Mouse (Mus musculus) neutrophil, adult 5-6 weeks (primary cell): ENCODE results near the gene Rfx7. TPM values are rescaled to one million over a fixed set of nuclear protein-coding genes. Genes with fewer than 3 reads are reported as not detected.

Source experiments
- ATAC-seq: fragments of 151-379, 151-347 bp; 2 replicates; pipeline ENCODE4 v1.8.0; 2017; ENCODE audit warnings: mild to moderate bottlenecking, moderate TSS enrichment; ENCODE audit not compliant: insufficient number of reproducible peaks, poor library complexity, low FRiP score, severe bottlenecking; ENCODE audit errors: extremely low read depth
- total RNA-seq: library from RNA; stranded (forward); fragments of 200-1000 nt; gene quantifications from 2 replicates; pipeline ENCODE4 v1.2.3, GENCODE M21; 2017

The Rfx7 gene
- 42.8 and 46.0 TPM in 2 replicates for total RNA-seq

DNA sequence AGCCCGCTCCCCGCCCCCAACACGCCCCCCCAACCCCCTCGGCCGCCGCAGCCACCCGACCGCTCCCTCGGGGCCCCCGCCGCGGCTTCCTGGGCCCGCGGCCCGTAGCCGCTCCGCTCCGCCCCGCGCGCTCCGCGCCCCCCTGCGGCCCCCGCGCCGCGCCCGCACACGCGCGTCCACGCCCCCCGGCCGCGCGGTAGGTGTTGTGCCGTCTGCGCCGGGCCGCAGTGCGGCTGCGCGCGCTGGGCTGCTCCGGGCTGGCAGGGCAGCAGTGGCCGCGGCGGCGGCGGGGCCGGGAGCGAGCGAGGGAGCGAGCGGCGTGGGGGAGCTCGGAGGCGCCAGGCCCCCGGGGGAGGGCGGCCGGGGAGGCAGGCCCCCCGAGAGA is at the start of gene Rfx7:
TSS of gene Rfx7 (plus strand) at position 245 of the 385 bp plus-strand sequence.
- ATAC-seq, result no peak

GRCm38 (mm10) chr9:72488523-72488922 is 43.5 kb upstream of the Rfx7 start:
- no peak for ATAC-seq

GRCm38 (mm10) chr9:72489131-72489530 is 42.9 kb upstream of the Rfx7 start:
- no peak for ATAC-seq

- peak; percentile 90 for ATAC-seq
Measured at GRCm38 (mm10) chr9:72491559-72492193, 40.4 kb upstream of the Rfx7 start.

DNA sequence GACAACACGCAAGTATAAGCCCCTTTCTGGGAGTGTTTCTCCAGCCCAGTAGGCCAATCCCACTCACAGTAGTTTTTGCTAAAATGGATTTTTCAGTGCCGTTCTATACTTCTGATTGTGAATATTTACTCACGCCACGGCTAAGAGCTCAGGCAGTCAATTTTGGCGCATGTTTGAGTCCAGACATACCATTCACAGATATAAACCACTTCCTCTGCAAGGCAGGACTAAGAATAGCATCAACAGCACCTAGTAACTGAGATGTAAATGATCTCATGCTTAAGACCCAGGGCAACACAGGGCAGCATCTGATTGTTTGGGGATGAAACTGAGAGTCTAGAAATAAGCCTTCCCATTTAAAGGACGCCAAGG is 39.9 kb upstream of the Rfx7 start, which contains the start of gene Tex9:
TSS of gene Tex9 (minus strand) at position 19 of the 372 bp plus-strand sequence.
- peak; percentile 57 for ATAC-seq

- peak; percentile 64; the same call in 1 of the 2 replicates for ATAC-seq
Measured at GRCm38 (mm10) chr9:72493465-72493864, 38.6 kb upstream of the Rfx7 start.

DNA sequence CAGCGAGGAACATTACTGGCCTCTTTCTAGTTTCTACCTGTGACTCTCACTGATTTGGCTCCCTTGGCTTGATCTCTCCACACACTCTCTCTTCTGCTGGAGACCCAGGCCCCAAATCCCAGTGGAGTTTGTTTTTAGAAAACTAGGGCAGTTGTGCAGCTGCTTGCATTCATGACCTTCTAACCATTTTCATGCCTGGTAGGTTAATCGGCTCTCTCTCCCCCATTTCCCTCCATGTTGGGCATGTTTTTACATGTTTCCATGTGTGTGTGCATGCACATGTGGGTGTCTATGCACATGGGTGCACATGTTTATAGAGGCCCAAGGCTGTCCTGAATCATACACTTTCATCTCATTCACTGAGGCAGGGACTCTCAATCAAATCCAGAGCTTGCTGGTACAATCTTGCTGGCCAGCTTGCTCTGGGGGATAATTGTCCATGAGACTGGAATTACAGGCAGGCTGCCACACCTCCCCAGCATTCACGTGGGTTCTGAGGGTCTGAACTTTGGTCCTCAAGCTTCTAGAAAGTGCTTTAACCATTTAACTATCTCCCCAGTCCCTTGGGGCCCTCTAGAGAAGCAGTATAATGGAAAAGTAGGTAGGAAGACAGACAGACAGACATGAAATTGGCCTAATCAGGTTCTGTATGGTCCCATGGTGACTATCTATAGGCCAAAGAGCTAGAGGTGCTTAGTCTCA is 37.9 kb upstream of the Rfx7 start:
- no peak for ATAC-seq

- ATAC-seq, result no peak
Measured at GRCm38 (mm10) chr9:72496691-72497090, 35.3 kb upstream of the Rfx7 start.

GRCm38 (mm10) chr9:72497171-72497570 is 34.9 kb upstream of the Rfx7 start:
- no peak for ATAC-seq

DNA sequence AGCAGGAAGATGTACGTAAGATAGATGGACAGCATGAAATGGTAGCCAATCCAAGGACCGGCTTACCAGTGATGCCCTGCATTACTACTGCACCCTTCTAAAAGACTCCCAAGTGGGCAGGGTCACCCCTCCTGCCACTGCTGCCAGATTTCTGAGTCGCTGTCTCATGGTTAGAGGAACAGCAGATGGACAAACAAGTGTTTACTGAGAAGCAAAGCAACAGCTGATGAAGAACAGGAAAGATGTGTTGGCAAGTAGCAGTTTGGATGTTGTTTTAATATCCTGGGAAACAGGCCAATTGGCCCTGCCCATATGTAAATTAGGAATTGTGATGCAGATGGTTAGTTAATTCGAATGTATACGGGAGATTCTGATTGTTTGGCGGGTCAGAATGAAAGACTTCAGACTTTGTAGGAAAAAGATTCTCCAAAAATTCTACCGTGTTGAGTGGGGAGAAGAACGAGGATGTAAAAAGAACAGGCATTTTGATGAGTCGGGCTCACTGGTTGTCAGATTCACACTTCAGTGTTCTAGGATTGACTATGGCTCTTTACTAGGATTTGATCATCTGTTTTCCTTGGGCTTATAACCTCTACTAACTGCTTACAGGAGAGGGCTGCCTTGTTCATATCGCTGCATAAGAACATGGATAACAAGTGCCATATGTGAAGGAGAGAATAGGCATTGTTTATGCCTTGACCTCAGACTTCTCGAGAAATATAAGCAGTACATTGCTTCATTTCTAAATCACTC is 19.6 kb upstream of the Rfx7 start:
- ATAC-seq, result no peak

- no peak for ATAC-seq
Measured at GRCm38 (mm10) chr9:72515366-72515765, 16.7 kb upstream of the Rfx7 start.

GRCm38 (mm10) chr9:72519246-72519645 is 12.8 kb upstream of the Rfx7 start:
- ATAC-seq, result no peak

DNA sequence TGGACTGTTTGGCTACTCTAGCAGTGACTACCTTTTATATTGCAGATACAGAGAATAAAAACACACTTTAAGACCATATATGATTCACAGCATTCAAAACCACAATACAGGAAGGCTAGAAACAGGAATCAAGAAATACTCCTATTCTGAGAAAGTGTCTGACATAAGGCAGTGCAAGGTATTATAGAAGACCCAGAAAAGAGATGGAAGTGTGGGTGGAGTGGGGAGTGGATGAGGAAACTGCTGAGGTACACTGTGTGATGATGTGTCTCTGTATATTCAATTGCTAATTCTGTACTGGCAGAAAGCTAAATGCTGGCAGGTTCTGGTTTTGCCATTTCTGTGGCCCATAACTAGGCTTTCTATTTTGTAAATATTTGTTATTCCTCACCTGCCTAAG is 11.2 kb upstream of the Rfx7 start:
- ATAC-seq, result no peak

GRCm38 (mm10) chr9:72526091-72526490 is 5.9 kb upstream of the Rfx7 start:
- peak; percentile 41; the same call in 1 of the 2 replicates for ATAC-seq

DNA sequence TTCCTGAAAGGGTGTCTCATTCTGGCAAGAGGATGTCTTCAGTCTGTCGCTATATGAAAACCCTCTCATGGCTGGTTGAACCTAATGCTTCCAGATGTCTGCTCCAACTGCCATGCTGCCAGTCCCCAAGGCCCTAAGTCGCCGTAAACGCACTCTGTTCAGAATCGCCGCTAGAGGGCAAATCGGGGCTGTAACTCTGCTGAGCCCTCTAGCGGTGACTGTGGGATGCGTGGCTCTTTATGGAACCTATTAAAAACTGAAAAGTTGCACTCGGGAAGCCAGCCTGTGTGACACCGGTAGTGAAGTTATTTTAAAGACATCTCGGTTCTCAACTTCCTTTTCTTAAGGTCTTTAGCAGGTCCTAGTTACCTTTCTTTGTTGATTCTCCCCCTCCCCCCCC is 1.8 kb upstream of the Rfx7 start:
- ATAC-seq, result peak; percentile 82

DNA sequence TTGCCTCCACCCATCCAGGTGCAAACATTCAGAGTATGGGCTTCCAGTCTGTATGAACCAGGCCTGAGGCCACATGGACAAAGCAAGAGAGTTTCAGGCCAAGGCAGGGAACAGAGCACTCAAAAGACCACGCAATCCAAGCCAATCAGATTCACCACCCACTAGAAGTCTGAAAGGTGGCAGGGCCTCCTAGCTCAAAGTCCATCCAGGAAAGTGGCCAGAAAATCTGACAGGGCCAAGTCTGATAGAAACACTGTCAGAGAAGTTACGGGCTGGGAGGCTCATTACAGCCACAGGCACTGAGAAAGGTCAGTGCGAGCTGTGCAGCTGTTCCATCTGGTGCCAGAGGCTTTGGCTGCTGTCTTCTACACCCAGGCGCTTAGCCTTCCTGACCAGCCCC is 1.2 kb upstream of the Rfx7 start:
- ATAC-seq, result no peak

DNA sequence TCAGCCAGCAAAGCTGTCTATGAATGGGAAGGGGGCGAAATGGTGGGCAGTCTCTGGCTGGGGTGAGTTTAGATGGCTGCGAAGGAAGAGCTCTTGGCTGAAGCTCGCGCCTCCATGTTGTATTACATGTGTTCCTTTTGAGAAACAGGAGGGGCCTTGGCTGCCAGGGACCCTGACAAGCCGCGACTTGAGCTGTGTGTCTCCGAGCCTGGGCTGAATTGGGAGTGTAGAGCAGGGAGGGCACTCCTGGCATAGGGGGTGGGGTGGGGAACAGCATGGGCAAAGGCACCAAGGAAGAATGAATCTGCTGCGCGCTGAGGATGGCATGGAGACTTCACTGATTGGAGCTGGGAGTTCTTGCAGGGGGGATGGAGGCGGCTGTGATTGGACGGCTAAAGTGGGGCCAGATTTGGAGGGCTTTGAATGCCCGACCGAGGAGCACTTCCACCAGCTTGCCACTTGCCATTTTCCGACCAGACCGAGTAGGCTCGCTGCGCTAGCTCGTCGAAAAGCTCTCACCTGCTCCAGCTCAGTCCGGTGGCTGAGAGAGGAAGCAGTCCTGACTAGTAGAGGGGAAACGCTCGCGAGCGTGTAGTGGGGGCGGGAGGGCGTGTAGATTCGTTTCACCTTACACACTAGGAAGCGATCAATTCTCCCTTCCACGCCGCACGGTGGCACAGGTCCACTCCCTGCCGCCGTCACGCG is 597 bp upstream of the Rfx7 start:
- ATAC-seq, result peak; percentile 83

DNA sequence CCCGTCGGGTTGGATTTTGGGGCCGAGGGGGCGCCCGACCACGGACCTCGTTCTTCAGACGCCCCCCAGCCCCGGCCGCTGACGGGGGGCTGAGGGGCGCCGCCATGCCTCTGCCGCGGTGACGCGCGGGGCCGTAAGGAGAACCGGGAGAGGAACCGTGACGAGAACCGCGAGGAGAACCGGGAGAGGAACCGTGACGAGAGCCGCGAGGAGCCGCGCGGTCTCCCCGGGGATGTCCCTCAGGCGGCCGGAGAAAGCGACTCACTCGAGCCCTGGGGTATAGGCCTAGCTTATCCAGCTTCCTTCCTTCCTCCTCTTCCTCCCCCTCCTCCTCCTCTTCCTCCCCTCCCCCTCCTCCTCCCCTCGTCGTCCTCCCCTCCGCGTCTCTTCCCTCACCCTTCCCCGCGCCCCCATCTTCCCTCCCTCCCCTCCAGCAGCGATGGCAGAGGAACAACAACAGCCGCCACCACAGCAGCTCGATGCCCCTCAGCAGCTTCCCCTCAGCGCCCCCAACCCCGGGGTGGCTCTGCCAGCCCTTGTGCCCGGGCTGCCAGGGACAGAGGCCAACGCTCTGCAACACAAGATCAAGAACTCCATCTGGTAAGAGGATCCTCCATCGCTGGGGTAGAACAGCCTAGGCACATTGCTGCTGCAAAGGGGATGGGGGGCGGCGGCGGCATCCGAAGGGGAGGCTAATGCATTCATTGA is 495 bp downstream of the Rfx7 start:
- ATAC-seq, result no peak; the same call in 1 of the 2 replicates

DNA sequence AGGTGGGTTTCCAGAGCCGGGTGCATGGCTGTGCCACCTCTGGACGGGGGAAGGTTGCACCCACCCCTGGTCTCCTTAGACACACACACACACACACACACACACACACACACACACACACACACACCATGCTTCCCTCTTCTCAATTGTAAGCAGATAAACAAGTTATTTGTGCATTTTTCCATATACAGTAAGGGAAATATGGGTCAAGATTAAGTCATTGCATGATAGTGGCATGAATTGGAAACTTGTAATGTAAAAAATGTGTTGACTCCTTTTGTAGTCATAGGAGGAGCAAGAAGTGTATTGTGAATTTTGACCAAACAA is 1.0 kb downstream of the Rfx7 start:
- ATAC-seq, result no peak
